Mouse (Mus musculus) intestine, postnatal 0 days (tissue): ENCODE measurements around the gene Upp2. TPM values are rescaled to one million over a fixed set of nuclear protein-coding genes. Genes with fewer than 3 reads are reported as not detected.

Experiments used
- ATAC-seq: fragments of 200-750 bp; cut with Nextera tagmentation; 2 replicates; pipeline ENCODE4 v1.8.0; 2017; ENCODE audit warnings: mild to moderate bottlenecking, moderate TSS enrichment, moderate library complexity
- H3K27ac ChIP-seq: fragments of 300-500 bp; sonication (generic); 2 replicates; pipeline ENCODE4 v1.5.1; 2014; ENCODE audit warnings: mild to moderate bottlenecking, low read depth, low read length, moderate library complexity
- H3K27me3 ChIP-seq: fragments of 300-500 bp; sonication (generic); replicated peaks from 2 replicates; pipeline ENCODE4 v1.6.1; 2014; ENCODE audit warnings: low read length, mixed read lengths; ENCODE audit not compliant: control insufficient read depth, insufficient read depth
- H3K36me3 ChIP-seq: fragments of 300-500 bp; sonication (generic); 2 replicates; pipeline ENCODE4 v1.6.1; 2014; ENCODE audit warnings: mild to moderate bottlenecking, moderate library complexity; ENCODE audit not compliant: control insufficient read depth, insufficient read depth
- H3K4me1 ChIP-seq: fragments of 300-500 bp; sonication (generic); replicated peaks from 2 replicates; pipeline ENCODE4 v1.6.1; 2014; ENCODE audit warnings: antibody characterized with exemption, low read length, mixed read lengths; ENCODE audit not compliant: control insufficient read depth, insufficient read depth
- H3K4me2 ChIP-seq: fragments of 300-500 bp; sonication (generic); replicated peaks from 2 replicates; pipeline ENCODE4 v1.6.1; 2014; ENCODE audit warnings: low read depth, mild to moderate bottlenecking, moderate library complexity
- H3K4me3 ChIP-seq: fragments of 300-500 bp; sonication (generic); 2 replicates; pipeline ENCODE4 v1.5.1; 2014; ENCODE audit warnings: low read depth, low read length
- H3K9ac ChIP-seq: fragments of 300-500 bp; sonication (generic); 2 replicates; pipeline ENCODE4 v1.6.1; 2014; ENCODE audit warnings: mild to moderate bottlenecking, low read depth, low read length
- H3K9me3 ChIP-seq: fragments of 300-500 bp; sonication (generic); 2 replicates; pipeline ENCODE4 v1.6.1; 2016; ENCODE audit warnings: mixed run types; ENCODE audit not compliant: control insufficient read depth
- CTCF ChIP-seq: sonication (generic); IDR thresholded peaks from 2 replicates; pipeline ENCODE4 v1.5.1; 2016; ENCODE audit warnings: low read depth, mild to moderate bottlenecking, control low read depth, antibody characterized with exemption, moderate library complexity
- WGBS: fragments of 180-500 bp; shearing (Covaris S2); extraction: QIAGEN DNeasy Blood & Tissue Kit; methylation state at CpG from one replicate; pipeline ENCODE4 v1.1.7; 2014; 5-methylcytosine and 5-hydroxymethylcytosine counted together
- polyA plus RNA-seq: library from polyadenylated mRNA; unstranded; fragments of >200 nt; fragmentation: Nextera tagmentation; extraction: Ambion mirVana; gene quantifications from 2 replicates; pipeline ENCODE4 v1.2.1, GENCODE M21; 2015

The Upp2 gene
- polyA plus RNA-seq, 1 experiment from 2014 or later = 3.8 TPM

DNA sequence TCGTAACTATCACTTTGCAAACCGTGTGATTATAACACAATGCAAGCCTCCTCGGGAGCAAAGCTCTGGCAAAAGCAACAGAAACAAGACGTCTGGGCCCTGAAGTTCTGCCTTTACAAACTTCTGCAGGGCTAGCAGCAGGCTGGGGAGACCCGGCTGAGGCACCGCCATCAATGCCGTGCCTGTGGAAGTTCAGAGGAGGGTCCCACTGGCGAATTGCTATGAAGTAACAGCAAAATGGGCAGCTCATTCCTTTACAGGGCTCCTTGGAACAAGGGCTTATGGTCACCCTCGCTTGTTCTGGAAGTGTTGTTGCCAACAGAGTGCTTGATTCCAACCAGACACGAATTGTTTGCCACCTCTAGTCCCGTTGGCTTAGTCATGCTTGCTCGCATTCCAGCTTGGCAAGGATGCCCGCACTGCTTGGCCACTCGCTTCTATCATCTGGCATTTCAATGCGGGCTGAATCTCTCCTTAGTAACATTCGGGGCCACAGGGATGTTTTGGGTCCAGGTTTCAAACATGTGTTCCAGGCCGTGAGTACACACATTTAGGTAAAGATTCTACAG lies 29.8 kb downstream of the Upp2 start:
- H3K4me1 ChIP-seq = no peaks in the 10 kb centered on the region
- TF ChIP-seq CTCF = no peak
- H3K9me3 ChIP-seq = no peaks in the 10 kb centered on the region
- 86% methylated on average over 17 of the region's 17 CpGs for WGBS
- H3K27me3 ChIP-seq = no peaks in the 10 kb centered on the region
- H3K9ac ChIP-seq = no peak overlapping the region
- no peak overlapping the region for H3K4me3 ChIP-seq
- no peak for ATAC-seq
- H3K4me2 ChIP-seq = no peak overlapping the region
- H3K27ac ChIP-seq = no peak overlapping the region
- H3K36me3 ChIP-seq = no peaks in the 10 kb centered on the region

DNA sequence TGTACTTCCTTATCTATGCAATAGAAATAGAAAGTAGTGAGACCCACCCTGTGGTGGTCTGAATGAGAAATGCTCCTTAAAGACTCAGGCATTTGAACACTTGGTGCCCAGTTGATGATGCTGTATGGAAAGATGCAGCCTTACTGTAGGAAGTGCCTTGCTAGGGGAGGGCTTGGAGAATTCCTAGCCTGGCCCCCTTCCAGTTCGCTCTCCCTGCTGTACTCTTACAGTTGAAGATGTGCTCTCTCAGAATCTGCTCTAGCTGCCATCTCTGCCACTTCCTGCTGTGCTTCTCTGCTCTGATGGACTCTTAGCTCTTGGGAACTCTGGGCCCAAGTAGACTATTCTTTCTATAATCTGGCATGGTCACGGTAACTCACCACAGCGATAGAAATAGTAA lies 30.5 kb downstream of the Upp2 start:
- Histone ChIP-seq H3K9me3 (no peaks in the 10 kb centered on the region), H3K9ac (no peak overlapping the region), H3K27me3 (no peaks in the 10 kb centered on the region), H3K4me3 (no peak overlapping the region), H3K27ac (no peak overlapping the region), H3K36me3 (no peaks in the 10 kb centered on the region), H3K4me1 (no peaks in the 10 kb centered on the region), H3K4me2 (no peak overlapping the region)
- no peak for ATAC-seq
- no peak for TF ChIP-seq CTCF
- whole genome bisulfite sequencing = 96% methylated on average over 3 of the region's 3 CpGs

DNA sequence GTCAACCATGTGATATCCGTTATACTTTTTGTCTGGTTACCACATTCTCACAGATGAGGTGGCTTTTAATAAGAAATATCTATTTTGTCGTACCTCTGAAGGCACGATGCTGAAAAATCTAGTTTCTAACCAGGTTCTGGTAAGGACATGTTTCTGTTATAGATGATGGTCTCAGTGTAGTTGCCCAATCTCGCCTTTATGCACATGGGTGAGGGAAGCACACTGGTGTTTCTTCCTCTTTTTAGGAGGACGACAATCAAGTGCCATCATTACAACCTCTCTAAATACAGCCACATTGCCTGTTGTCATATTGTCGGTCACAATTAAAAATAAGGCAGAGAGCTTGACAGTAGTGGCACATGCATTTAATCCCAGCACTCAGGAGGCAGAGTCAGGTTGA lies 32.5 kb downstream of the Upp2 start:
- no peak overlapping the region for H3K9ac ChIP-seq
- no peaks in the 10 kb centered on the region for H3K4me1 ChIP-seq
- no peak overlapping the region for H3K4me3 ChIP-seq
- no peak for TF ChIP-seq CTCF
- ATAC-seq = no peak
- no peaks in the 10 kb centered on the region for H3K36me3 ChIP-seq
- H3K27ac ChIP-seq = no peak overlapping the region
- no peak overlapping the region for H3K4me2 ChIP-seq
- 93% methylated on average over 6 of the region's 6 CpGs for WGBS
- H3K27me3 ChIP-seq = no peaks in the 10 kb centered on the region
- H3K9me3 ChIP-seq = no peaks in the 10 kb centered on the region

DNA sequence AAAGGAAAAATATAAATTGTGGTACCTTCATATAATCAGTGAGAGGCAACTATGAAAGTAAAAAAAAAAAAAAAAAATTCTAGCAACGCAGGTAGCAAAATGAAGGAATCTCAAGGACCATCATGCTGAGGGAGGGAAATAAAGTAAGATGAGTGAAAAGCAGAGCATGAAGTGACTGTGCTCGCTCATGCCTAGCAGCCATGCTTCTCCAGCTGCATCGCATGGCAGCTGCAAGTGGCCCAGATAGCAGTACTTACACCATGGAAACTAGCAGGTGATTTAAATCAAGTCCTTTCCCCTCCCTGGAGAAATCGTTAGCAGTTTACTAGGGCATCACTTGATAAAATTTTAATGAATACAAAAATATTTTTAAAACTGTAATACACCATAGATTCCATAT lies 34.3 kb downstream of the Upp2 start:
- Histone ChIP-seq H3K4me3 (no peak overlapping the region), H3K36me3 (no peaks in the 10 kb centered on the region), H3K4me1 (no peaks in the 10 kb centered on the region), H3K27me3 (no peaks in the 10 kb centered on the region), H3K27ac (no peak overlapping the region), H3K9me3 (no peaks in the 10 kb centered on the region), H3K9ac (no peak overlapping the region), H3K4me2 (no peak overlapping the region)
- 89% methylated on average over 4 of the region's 4 CpGs for WGBS
- TF ChIP-seq CTCF = no peak
- ATAC-seq = no peak

DNA sequence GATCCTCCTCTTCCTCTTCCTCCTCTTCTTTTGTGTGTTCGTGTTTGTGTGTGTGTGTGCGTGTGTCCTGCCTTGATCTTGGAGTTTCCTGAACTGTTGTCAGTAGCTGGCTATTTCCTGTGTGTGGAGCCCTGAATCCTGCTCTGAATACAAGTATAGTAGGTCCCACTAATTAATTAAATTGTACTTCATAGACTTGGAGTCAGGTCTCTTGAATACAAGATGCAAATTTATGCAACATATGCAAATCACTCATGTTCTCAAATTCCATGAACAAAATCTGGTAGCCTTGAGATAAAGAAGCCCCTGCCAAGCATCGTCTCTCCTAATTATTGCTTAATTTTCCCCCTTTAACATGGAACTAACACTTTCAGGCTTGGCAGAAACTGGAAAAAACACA lies 36.3 kb downstream of the Upp2 start:
- Histone ChIP-seq H3K4me3 (no peak overlapping the region), H3K4me2 (no peak overlapping the region), H3K9ac (no peak overlapping the region), H3K36me3 (no peaks in the 10 kb centered on the region), H3K9me3 (no peaks in the 10 kb centered on the region), H3K4me1 (no peaks in the 10 kb centered on the region), H3K27me3 (no peaks in the 10 kb centered on the region), H3K27ac (no peak overlapping the region)
- 78% methylated on average over 3 of the region's 3 CpGs for WGBS
- no peak for TF ChIP-seq CTCF
- no peak for ATAC-seq

DNA sequence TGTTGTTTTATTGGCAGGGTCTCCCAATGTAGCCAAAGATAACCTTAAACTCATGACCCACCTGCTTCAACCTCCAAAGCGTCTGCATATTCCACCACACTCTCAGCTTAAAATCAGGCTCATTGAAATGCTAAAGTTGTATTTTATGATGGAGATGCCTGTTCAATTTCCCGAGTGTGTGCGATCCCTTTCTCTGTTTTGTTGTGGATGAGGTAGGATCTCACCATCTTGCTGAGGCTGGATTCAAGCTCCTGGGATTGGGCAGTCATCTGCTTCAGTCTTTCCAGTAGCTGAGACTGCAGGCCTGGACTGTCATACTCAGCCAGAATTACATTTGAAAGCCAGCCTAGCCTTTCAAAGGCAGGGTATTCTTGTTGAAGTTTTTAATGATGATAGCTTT lies 37.7 kb downstream of the Upp2 start:
- Histone ChIP-seq H3K4me2 (no peak overlapping the region), H3K27ac (no peak overlapping the region), H3K4me3 (no peak overlapping the region), H3K27me3 (no peaks in the 10 kb centered on the region), H3K9me3 (no peaks in the 10 kb centered on the region), H3K4me1 (no peaks in the 10 kb centered on the region), H3K9ac (no peak overlapping the region), H3K36me3 (no peaks in the 10 kb centered on the region)
- no peak for TF ChIP-seq CTCF
- no peak for ATAC-seq
- WGBS = 92% methylated on average over 3 of the region's 3 CpGs

DNA sequence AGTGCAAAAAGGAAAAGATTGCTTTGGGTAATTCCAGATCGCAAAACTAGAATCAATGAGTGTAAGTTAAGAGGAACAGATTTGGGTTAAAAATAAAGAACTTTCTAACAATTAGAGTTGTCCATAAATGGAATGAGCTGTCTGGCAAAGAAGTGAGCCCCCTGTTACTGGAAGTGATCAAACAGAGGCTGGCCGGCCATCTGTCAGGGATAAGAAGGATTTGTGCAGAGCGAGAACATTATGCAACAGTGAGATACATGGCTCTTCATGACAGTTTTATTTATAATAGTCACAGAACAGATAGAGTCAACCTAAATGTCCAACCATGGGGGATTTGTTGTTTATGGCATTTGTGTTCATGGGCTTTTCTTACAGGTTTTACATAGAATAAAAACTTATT lies 46.6 kb downstream of the Upp2 start:
- ATAC-seq = no peak
- no peak overlapping the region for H3K9ac ChIP-seq
- no peaks in the 10 kb centered on the region for H3K9me3 ChIP-seq
- 81% methylated on average over 3 of the region's 3 CpGs for WGBS
- H3K4me1 ChIP-seq = no peaks in the 10 kb centered on the region
- no peak for TF ChIP-seq CTCF
- no peak overlapping the region for H3K27ac ChIP-seq
- H3K36me3 ChIP-seq = no peaks in the 10 kb centered on the region
- no peaks in the 10 kb centered on the region for H3K27me3 ChIP-seq
- H3K4me2 ChIP-seq = no peak overlapping the region
- H3K4me3 ChIP-seq = no peak overlapping the region
